Mouse (Mus musculus) right cerebral cortex, postnatal 14 days (tissue): ENCODE measurements at regions not wholly inside any gene's neighbourhood (a gene's known extent, or its start where the extent isn't known, plus 50 kb on each side); places are given as distances from the start of the nearest gene placed in this dataset.

Experiments
- DNase-seq: peaks from one replicate; pipeline ENCODE4 v3.0.0; 2022

GRCm38 (mm10) chr2:72839673-72840072 lies 140.6 kb downstream of the Sp3 start:
- no peak for DNase-seq

- DNase-seq = no peak
These were observed 138.9 kb downstream of the Sp3 start for GRCm38 (mm10) chr2:72841367-72841766.

- no peak for DNase-seq
These were observed 136.6 kb downstream of the Sp3 start for GRCm38 (mm10) chr2:72843610-72844009.

GRCm38 (mm10) chr2:72849441-72850192 lies 130.6 kb downstream of the Sp3 start:
- no peak for DNase-seq

- DNase-seq = no peak
These were observed 127.7 kb downstream of the Sp3 start for GRCm38 (mm10) chr2:72852509-72852908.

- DNase-seq = peak; percentile 21
These were observed 124.8 kb downstream of the Sp3 start for GRCm38 (mm10) chr2:72855276-72855970.

GRCm38 (mm10) chr2:72855971-72856755 lies 124.1 kb downstream of the Sp3 start:
- no peak for DNase-seq

- no peak for DNase-seq
These were observed 122.9 kb downstream of the Sp3 start for GRCm38 (mm10) chr2:72857377-72857776.

- no peak for DNase-seq
These were observed 114.5 kb downstream of the Sp3 start for GRCm38 (mm10) chr2:72865462-72866365.

- no peak for DNase-seq
These were observed 113.9 kb downstream of the Sp3 start for GRCm38 (mm10) chr2:72866366-72866688.

GRCm38 (mm10) chr2:72868173-72868572 lies 112.1 kb downstream of the Sp3 start:
- DNase-seq = no peak

- peak; percentile 8 for DNase-seq
These were observed 108.4 kb downstream of the Sp3 start for GRCm38 (mm10) chr2:72871836-72872235.

GRCm38 (mm10) chr2:72873948-72874347 lies 106.3 kb downstream of the Sp3 start:
- no peak for DNase-seq

GRCm38 (mm10) chr2:72874533-72874932 lies 105.7 kb downstream of the Sp3 start:
- DNase-seq = no peak

- DNase-seq = no peak
These were observed 104.6 kb downstream of the Sp3 start for GRCm38 (mm10) chr2:72875677-72876076.

- no peak for DNase-seq
These were observed 100.2 kb downstream of the Sp3 start for GRCm38 (mm10) chr2:72880016-72880415.

GRCm38 (mm10) chr2:72881554-72881953 lies 98.7 kb downstream of the Sp3 start:
- no peak for DNase-seq

GRCm38 (mm10) chr2:72886250-72886649 lies 94.0 kb downstream of the Sp3 start:
- DNase-seq = no peak
